ENCODE assay signal across 8 mouse cellular contexts in the genomic region with DNA sequence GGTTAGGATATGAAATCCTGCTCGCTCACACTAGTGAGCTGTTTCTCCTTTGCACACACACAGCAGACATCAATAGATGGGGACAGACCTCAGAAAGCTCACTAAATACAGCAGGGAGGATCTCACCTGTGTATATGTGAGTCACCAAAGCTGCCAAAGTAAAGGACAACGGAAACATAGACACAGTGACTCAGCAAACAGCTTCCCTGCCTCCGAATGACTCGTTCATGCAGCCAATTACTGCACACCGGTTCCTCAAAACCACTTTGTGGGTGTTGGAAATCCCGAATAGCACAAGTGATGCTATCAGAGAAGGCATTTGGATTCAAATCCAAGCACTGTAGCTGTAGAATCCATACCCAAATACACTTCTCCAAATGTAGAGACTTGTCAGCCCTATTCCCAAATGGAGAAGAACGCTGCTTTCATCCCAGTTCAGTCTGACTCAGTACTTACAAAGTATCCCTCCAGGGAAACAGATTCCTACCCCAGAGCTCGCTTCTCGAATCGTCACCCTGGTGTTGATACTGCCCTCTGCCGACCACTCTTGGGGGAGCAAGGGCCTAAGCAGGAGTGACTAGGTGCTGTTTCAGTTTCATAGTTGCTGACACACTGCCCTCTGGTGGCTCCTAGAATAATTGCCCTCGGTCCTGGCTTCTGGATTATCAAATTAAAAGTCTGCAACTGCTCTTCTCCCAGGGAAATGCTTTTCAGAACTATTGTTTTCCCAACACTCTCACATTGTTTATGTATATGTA.
DNase-seq lines count a peak whose midpoint lies in the region; ATAC-seq and TF ChIP-seq lines count a peak whose summit lies in the region.

No protein-coding gene starts in this region.

- H3K27ac ChIP-seq in embryonic facial prominence, embryonic 14.5 days (replicated peaks; ENCODE audit: low read depth, low read length), result no peak overlapping the region
- no peak overlapping the region for H3K27ac ChIP-seq in kidney, embryonic 14.5 days (ENCODE audit: low read depth, low read length)
- no peak overlapping the region for H3K27ac ChIP-seq in limb, embryonic 14.5 days (replicated peaks; ENCODE audit: low read depth, low read length)
- no peak overlapping the region for H3K27ac ChIP-seq in neural tube, embryonic 11.5 days (ENCODE audit: low read depth, low read length)
- no peak overlapping the region for H3K27ac ChIP-seq in stomach, postnatal 0 days (replicated peaks)

- no peak overlapping the region for H3K4me2 ChIP-seq in embryonic facial prominence, embryonic 14.5 days (ENCODE audit: low read depth, low read length)
- no peak overlapping the region for H3K4me2 ChIP-seq in kidney, embryonic 14.5 days (replicated peaks; ENCODE audit: low read depth, low read length)
- H3K4me2 ChIP-seq in limb, embryonic 14.5 days (replicated peaks; ENCODE audit: low read depth, low read length, severe bottlenecking), result no peak overlapping the region
- no peak overlapping the region for H3K4me2 ChIP-seq in neural tube, embryonic 11.5 days (ENCODE audit: low read depth)
- no peak overlapping the region for H3K4me2 ChIP-seq in stomach, postnatal 0 days (replicated peaks; ENCODE audit: low read depth)

- no peaks in the 10 kb centered on the region for H3K79me2 ChIP-seq in C2C12 (ENCODE audit: control insufficient read depth, insufficient read depth)

- H3K79me3 ChIP-seq in C2C12 (ENCODE audit: low read depth), result no peaks in the 10 kb centered on the region

- TF ChIP-seq EP300 in stomach, postnatal 0 days (optimal IDR thresholded peaks at IDR 0.05), result no peak

- 0 out of 2 replicates have a peak, but pooled peaks cover 3% of the 10 kb centered on the region for H3K4me1 ChIP-seq in embryonic facial prominence, embryonic 14.5 days (ENCODE audit: control insufficient read depth, insufficient read depth, low read length)
- no peaks in the 10 kb centered on the region for H3K4me1 ChIP-seq in kidney, embryonic 14.5 days (ENCODE audit: control insufficient read depth, insufficient read depth, low read length)
- no peaks in the 10 kb centered on the region for H3K4me1 ChIP-seq in limb, embryonic 14.5 days (ENCODE audit: control insufficient read depth, insufficient read depth, low read length)
- no peaks in the 10 kb centered on the region for H3K4me1 ChIP-seq in neural tube, embryonic 11.5 days (ENCODE audit: control insufficient read depth, insufficient read depth, low read length)
- no peaks in the 10 kb centered on the region for H3K4me1 ChIP-seq in stomach, postnatal 0 days (replicated peaks; ENCODE audit: control insufficient read depth, insufficient read depth)

- H3K4me3 ChIP-seq in C2C12 (ENCODE audit: insufficient read depth, poor library complexity, severe bottlenecking), result no peak overlapping the region
- no peak overlapping the region for H3K4me3 ChIP-seq in embryonic facial prominence, embryonic 14.5 days (ENCODE audit: low read depth, low read length)
- no peak overlapping the region for H3K4me3 ChIP-seq in kidney, embryonic 14.5 days (ENCODE audit: low read length)
- no peak overlapping the region for H3K4me3 ChIP-seq in limb, embryonic 14.5 days (replicated peaks; ENCODE audit: low read length)
- H3K4me3 ChIP-seq in neural tube, embryonic 11.5 days (ENCODE audit: low read depth, low read length), result no peak overlapping the region
- no peak overlapping the region for H3K4me3 ChIP-seq in stomach, postnatal 0 days (ENCODE audit: low read depth, low read length)

- H3K27me3 ChIP-seq in C2C12 (ENCODE audit: control insufficient read depth, insufficient read depth, insufficient read length), result no peaks in the 10 kb centered on the region
- H3K27me3 ChIP-seq in embryonic facial prominence, embryonic 14.5 days (replicated peaks; ENCODE audit: control insufficient read depth, insufficient read depth, low read length), result no peaks in the 10 kb centered on the region
- no peaks in the 10 kb centered on the region for H3K27me3 ChIP-seq in kidney, embryonic 14.5 days (ENCODE audit: control insufficient read depth, insufficient read depth, low read length)
- H3K27me3 ChIP-seq in limb, embryonic 14.5 days (ENCODE audit: control insufficient read depth, insufficient read depth, low read length), result no peaks in the 10 kb centered on the region
- no peaks in the 10 kb centered on the region for H3K27me3 ChIP-seq in neural tube, embryonic 11.5 days (ENCODE audit: control insufficient read depth, insufficient read depth, low read length)
- H3K27me3 ChIP-seq in stomach, postnatal 0 days (ENCODE audit: control insufficient read depth, insufficient read depth, low read length), result no peaks in the 10 kb centered on the region

- DNase-seq in adrenal gland, postnatal 25 days, result peak; percentile 91
- peak; percentile 86 for DNase-seq in embryonic facial prominence, embryonic 14.5 days (ENCODE audit: low spot score)
- peak; percentile 87 to 94 for DNase-seq in heart, adult 9 months (ENCODE audit: low spot score in 2 of 2)
- peak; percentile 87 for DNase-seq in limb, embryonic 14.5 days (ENCODE audit: low spot score)
- peak; percentile 88 for DNase-seq in neural tube, embryonic 11.5 days (ENCODE audit: low spot score)
- DNase-seq in stomach, postnatal 0 days (ENCODE audit: low spot score), result peak; percentile 95

- no peaks in the 10 kb centered on the region for H3K36me3 ChIP-seq in C2C12 (ENCODE audit: control insufficient read depth, insufficient read depth)
- no peaks in the 10 kb centered on the region for H3K36me3 ChIP-seq in embryonic facial prominence, embryonic 14.5 days (ENCODE audit: control insufficient read depth, insufficient read depth, low read length)
- H3K36me3 ChIP-seq in kidney, embryonic 14.5 days (ENCODE audit: control insufficient read depth, insufficient read depth, low read length), result no peaks in the 10 kb centered on the region
- no peaks in the 10 kb centered on the region for H3K36me3 ChIP-seq in limb, embryonic 14.5 days (ENCODE audit: control insufficient read depth, insufficient read depth, low read length)
- no peaks in the 10 kb centered on the region for H3K36me3 ChIP-seq in neural tube, embryonic 11.5 days (ENCODE audit: control insufficient read depth, insufficient read depth, low read length)
- no peaks in the 10 kb centered on the region for H3K36me3 ChIP-seq in stomach, postnatal 0 days (ENCODE audit: control insufficient read depth, insufficient read depth, low read length)

- WGBS in embryonic facial prominence, embryonic 14.5 days, result 43% methylated on average over 12 of the region's 12 CpGs
- WGBS in kidney, embryonic 14.5 days, result 41% methylated on average over 12 of the region's 12 CpGs
- 42% methylated on average over 12 of the region's 12 CpGs for WGBS in limb, embryonic 14.5 days
- 48% methylated on average over 12 of the region's 12 CpGs for WGBS in neural tube, embryonic 11.5 days
- 40% methylated on average over 12 of the region's 12 CpGs for WGBS in stomach, postnatal 0 days

- peak; percentile 76 for ATAC-seq in embryonic facial prominence, embryonic 14.5 days (ENCODE audit: low read depth)
- ATAC-seq in kidney, embryonic 14.5 days (ENCODE audit: low FRiP score, low TSS enrichment), result peak; percentile 66
- ATAC-seq in limb, embryonic 14.5 days (ENCODE audit: low FRiP score, low read depth), result peak; percentile 66
- peak; percentile 80; the same call in 1 of the 2 replicates for ATAC-seq in neural tube, embryonic 11.5 days (ENCODE audit: insufficient read depth, low FRiP score, low TSS enrichment)
- ATAC-seq in stomach, postnatal 0 days (ENCODE audit: low FRiP score, low TSS enrichment), result peak; percentile 84

- no peak for TF ChIP-seq POLR2A in limb, embryonic 14.5 days (IDR thresholded peaks at IDR 0.05; ENCODE audit: borderline replicate concordance, extremely low read depth, insufficient read depth, insufficient read length)

- H3K9ac ChIP-seq in embryonic facial prominence, embryonic 14.5 days (ENCODE audit: low read depth, low read length), result no peak overlapping the region
- H3K9ac ChIP-seq in kidney, embryonic 14.5 days (ENCODE audit: low read depth, low read length), result no peak overlapping the region
- H3K9ac ChIP-seq in limb, embryonic 14.5 days (ENCODE audit: low read depth, low read length, severe bottlenecking), result no peak overlapping the region
- no peak overlapping the region for H3K9ac ChIP-seq in neural tube, embryonic 11.5 days (ENCODE audit: low read length)
- no peak overlapping the region for H3K9ac ChIP-seq in stomach, postnatal 0 days (ENCODE audit: low read length)

- H3K9me3 ChIP-seq in embryonic facial prominence, embryonic 14.5 days (ENCODE audit: control insufficient read depth, low read length), result no peaks in the 10 kb centered on the region
- H3K9me3 ChIP-seq in kidney, embryonic 14.5 days (ENCODE audit: control insufficient read depth, low read length), result no peaks in the 10 kb centered on the region
- no peaks in the 10 kb centered on the region for H3K9me3 ChIP-seq in limb, embryonic 14.5 days (ENCODE audit: control insufficient read depth, low read length)
- no peaks in the 10 kb centered on the region for H3K9me3 ChIP-seq in neural tube, embryonic 11.5 days (ENCODE audit: control insufficient read depth, low read length)
- H3K9me3 ChIP-seq in stomach, postnatal 0 days (ENCODE audit: control insufficient read depth, low read length), result no peaks in the 10 kb centered on the region

- no peak overlapping the region for H3ac ChIP-seq in C2C12 (ENCODE audit: control insufficient read depth, insufficient read length, low read depth)

- peak; percentile 95 for TF ChIP-seq CTCF in C2C12 (IDR thresholded peaks at IDR 0.05; ENCODE audit: control insufficient read depth, insufficient read depth, insufficient read length)
- TF ChIP-seq CTCF in stomach, postnatal 0 days (IDR thresholded peaks at IDR 0.05; ENCODE audit: low read depth), result peak; percentile 99

TF ChIP-seq in C2C12, 6 proteins besides CTCF, POLR2A, EP300 and RAD21:
- no peak for TF ChIP-seq MYOG (IDR thresholded peaks at IDR 0.05; ENCODE audit: control insufficient read depth, extremely low read depth, insufficient read length)
- no peak for TF ChIP-seq MYOD1 (IDR thresholded peaks at IDR 0.05; ENCODE audit: control insufficient read depth, insufficient read length, low read depth)
- no peak for TF ChIP-seq CEBPB (IDR thresholded peaks at IDR 0.05; ENCODE audit: low read depth)
- peak; percentile 34 for TF ChIP-seq MAX (IDR thresholded peaks at IDR 0.05)
- no peak for TF ChIP-seq USF1 (IDR thresholded peaks at IDR 0.05; ENCODE audit: low read depth)
- TF ChIP-seq FOSL1 (IDR thresholded peaks at IDR 0.05; ENCODE audit: insufficient read depth, low read length, poor library complexity, severe bottlenecking), result no peak
